In genomic region chr7:72297013-72297412, GRCm38 (mm10) we compare ENCODE assay signal across 23 mouse cellular contexts.
"Had no signal": no experiment of that assay in that cellular context is flagged by ENCODE, and none has a peak within 500 bp of the region (broad histone marks: within the 10 kb centered on the region; RNA-seq: fewer than 3 reads in every experiment).

No protein-coding gene starts in this region.

- H3K4me2 ChIP-seq: heart, embryonic 11.5 days; heart, embryonic 13.5 days; heart, embryonic 15.5 days; hindbrain, embryonic 13.5 days; hindbrain, embryonic 15.5 days; kidney, embryonic 15.5 days; limb, embryonic 13.5 days; limb, embryonic 15.5 days had no signal

- H3K36me3 ChIP-seq: heart, embryonic 13.5 days; heart, embryonic 15.5 days; hindbrain, embryonic 13.5 days; hindbrain, embryonic 15.5 days; kidney, embryonic 15.5 days; limb, embryonic 13.5 days; limb, embryonic 15.5 days had no signal

- H3K27me3 ChIP-seq: heart, embryonic 13.5 days; heart, embryonic 15.5 days; hindbrain, embryonic 13.5 days; hindbrain, embryonic 15.5 days; kidney, embryonic 15.5 days; limb, embryonic 13.5 days; limb, embryonic 15.5 days had no signal

- H3K27ac ChIP-seq: gastrocnemius, adult 2 months; heart, adult 2 months; heart, embryonic 13.5 days; heart, embryonic 15.5 days; hindbrain, embryonic 13.5 days; hindbrain, embryonic 15.5 days; hindbrain, postnatal 0 days; kidney, embryonic 15.5 days; kidney, postnatal 0 days; limb, embryonic 13.5 days; limb, embryonic 15.5 days had no signal

- H3K9ac ChIP-seq: heart, embryonic 13.5 days; heart, embryonic 15.5 days; hindbrain, embryonic 13.5 days; hindbrain, embryonic 15.5 days; kidney, embryonic 15.5 days; limb, embryonic 13.5 days; limb, embryonic 15.5 days had no signal

- H3K4me1 ChIP-seq: heart, embryonic 13.5 days; heart, embryonic 15.5 days; hindbrain, embryonic 15.5 days; kidney, embryonic 15.5 days; limb, embryonic 13.5 days; limb, embryonic 15.5 days had no signal

- H3K4me3 ChIP-seq: gastrocnemius, adult 2 months; heart, adult 2 months; heart, embryonic 13.5 days; heart, embryonic 15.5 days; hindbrain, embryonic 13.5 days; hindbrain, embryonic 15.5 days; kidney, embryonic 15.5 days; limb, embryonic 13.5 days; limb, embryonic 15.5 days had no signal

- ATAC-seq: hindbrain, postnatal 0 days; intestine, embryonic 16.5 days had no signal

- H3K9me3 ChIP-seq: heart, embryonic 13.5 days; heart, embryonic 15.5 days; hindbrain, embryonic 13.5 days; hindbrain, embryonic 15.5 days; kidney, embryonic 15.5 days; limb, embryonic 13.5 days; limb, embryonic 15.5 days had no signal

- DNase-seq: gastrocnemius, adult 2 months; gastrocnemius, postnatal 10 days; gastrocnemius, postnatal 25 days; heart, adult 11 months; heart, adult 2 months; heart, postnatal 14 days; heart, postnatal 36 days; kidney, adult 2 months; kidney, adult 9 months; kidney, postnatal 14 days; kidney, postnatal 36 days; left cerebral cortex, postnatal 4 days had no signal
